Mouse (Mus musculus): Measurements from ENCODE around the gene Dleu7. TPM values are rescaled to one million over a fixed set of nuclear protein-coding genes. Genes with fewer than 3 reads are reported as not detected.

The Dleu7 gene
- under 1 TPM; 0.31 to 0.45 TPM for total RNA-seq (2021)
- long read RNA-seq, experiment 1, result 0 reads
- long read RNA-seq, experiment 2, result 0 reads

GRCm38 (mm10) chr14:62292488-62293339 is at the start of gene Dleu7, which contains the start of gene Rnaseh2b:
Gene Dleu7 (minus strand): TSS chr14:62293047.
Gene Rnaseh2b (plus strand): TSS chr14:62292589.
- DNase-seq, result peak; percentile 34

- no peak for DNase-seq
These were observed 49.2 kb upstream of the Dleu7 start for GRCm38 (mm10) chr14:62341887-62342642.

GRCm38 (mm10) chr14:62339196-62339595 is 46.3 kb upstream of the Dleu7 start:
- no peak for DNase-seq

GRCm38 (mm10) chr14:62333909-62334687 is 41.3 kb upstream of the Dleu7 start:
- no peak for DNase-seq

- peak; percentile 87 for DNase-seq
These were observed 39.2 kb upstream of the Dleu7 start for GRCm38 (mm10) chr14:62331866-62332619.

- DNase-seq, result no peak
These were observed 38.6 kb upstream of the Dleu7 start for GRCm38 (mm10) chr14:62331457-62331856.

GRCm38 (mm10) chr14:62329631-62330030 is 36.8 kb upstream of the Dleu7 start:
- no peak for DNase-seq

- DNase-seq, result no peak
These were observed 35.8 kb upstream of the Dleu7 start for GRCm38 (mm10) chr14:62328606-62329005.

GRCm38 (mm10) chr14:62327171-62327570 is 34.3 kb upstream of the Dleu7 start:
- DNase-seq, result no peak

GRCm38 (mm10) chr14:62326026-62326425 is 33.2 kb upstream of the Dleu7 start:
- DNase-seq, result no peak

GRCm38 (mm10) chr14:62324943-62325342 is 32.1 kb upstream of the Dleu7 start:
- no peak for DNase-seq

- DNase-seq, result no peak
These were observed 30.6 kb upstream of the Dleu7 start for GRCm38 (mm10) chr14:62323457-62323856.

- no peak for DNase-seq
These were observed 29.9 kb upstream of the Dleu7 start for GRCm38 (mm10) chr14:62322581-62323344.

- no peak for DNase-seq
These were observed 18.8 kb upstream of the Dleu7 start for GRCm38 (mm10) chr14:62311672-62312071.

- no peak for DNase-seq
These were observed 16.2 kb upstream of the Dleu7 start for GRCm38 (mm10) chr14:62309026-62309425.

GRCm38 (mm10) chr14:62307555-62307954 is 14.7 kb upstream of the Dleu7 start:
- DNase-seq, result no peak

GRCm38 (mm10) chr14:62300031-62300430 is 7.2 kb upstream of the Dleu7 start:
- no peak for DNase-seq

- DNase-seq, result no peak
These were observed 6.0 kb upstream of the Dleu7 start for GRCm38 (mm10) chr14:62298808-62299207.

GRCm38 (mm10) chr14:62292166-62292487 is 720 bp downstream of the Dleu7 start:
- DNase-seq, result no peak

GRCm38 (mm10) chr14:62291406-62291987 is 1.4 kb downstream of the Dleu7 start:
- DNase-seq, result no peak

- no peak for DNase-seq
These were observed 4.1 kb downstream of the Dleu7 start for GRCm38 (mm10) chr14:62288731-62289130.

All from gastrocnemius, postnatal 10 days (tissue).